Mouse (Mus musculus): ENCODE measurements at regions not wholly inside any gene's neighbourhood (a gene's known extent, or its start where the extent isn't known, plus 50 kb on each side); places are given as distances from the start of the nearest gene placed in this dataset.

DNA sequence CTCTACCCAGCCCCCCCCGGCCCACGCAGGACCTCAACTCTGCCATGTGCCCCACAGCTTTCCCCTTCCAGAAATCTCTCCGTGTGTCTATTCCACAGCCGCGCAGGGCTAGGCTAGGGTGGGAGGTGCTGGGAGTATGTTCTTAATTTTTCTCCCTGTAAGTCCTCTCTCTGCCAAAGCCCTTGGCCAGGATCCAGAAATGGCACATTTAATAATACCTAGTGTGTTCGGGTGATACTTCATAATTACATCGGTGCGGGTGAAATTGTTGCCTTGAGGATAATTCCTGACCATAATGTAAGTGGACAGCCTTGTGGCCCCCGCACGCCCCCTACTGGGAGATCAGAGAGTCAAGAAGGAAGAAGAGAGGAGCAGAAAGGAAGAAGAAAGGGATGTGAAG lies 1093.5 kb downstream of the Mrps31 start:
- peak; percentile 12 to 61 for DNase-seq (ENCODE audit: low spot score in 2 of 2)

DNA sequence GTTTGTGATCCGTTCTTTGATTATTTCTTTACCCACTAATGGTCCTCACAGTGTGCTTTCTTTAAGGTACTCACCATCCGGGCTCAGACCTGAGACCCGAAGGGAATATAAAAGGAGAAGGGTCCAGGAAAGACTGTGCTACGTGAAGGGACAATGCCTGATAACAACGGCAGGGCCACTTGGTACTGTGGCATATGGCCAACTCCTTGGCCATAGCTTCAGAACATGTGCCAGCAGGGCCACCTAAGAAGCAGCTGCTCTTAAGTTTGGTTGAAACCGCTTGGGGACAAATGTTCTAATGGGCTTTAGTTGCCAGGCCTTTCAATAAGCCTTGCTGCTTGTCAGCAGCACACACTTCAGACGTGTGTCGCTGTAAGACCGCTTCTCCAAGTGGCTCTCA lies 1094.1 kb downstream of the Mrps31 start:
- no peak for DNase-seq (ENCODE audit: low spot score in 2 of 2)

DNA sequence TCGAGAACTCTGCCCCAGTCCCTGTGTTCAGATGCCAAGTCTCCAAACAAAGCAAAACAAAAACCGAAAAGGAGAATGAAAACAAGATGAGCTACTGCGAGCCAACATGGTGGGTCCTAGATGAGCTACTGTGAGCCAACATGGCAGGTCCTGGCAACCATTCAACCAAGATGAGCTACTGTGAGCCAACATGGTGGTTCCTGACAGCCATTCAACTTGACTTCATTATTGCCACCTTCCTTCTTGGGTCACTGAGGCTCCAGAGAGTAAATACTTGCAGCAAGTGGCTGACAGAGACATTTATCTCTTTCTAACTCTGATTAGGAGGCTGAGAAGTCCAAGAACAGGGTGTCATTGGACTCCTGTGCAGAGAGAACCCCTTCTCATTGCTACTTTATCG lies 1094.8 kb downstream of the Mrps31 start:
- DNase-seq (ENCODE audit: low spot score in 2 of 2), result no peak

DNA sequence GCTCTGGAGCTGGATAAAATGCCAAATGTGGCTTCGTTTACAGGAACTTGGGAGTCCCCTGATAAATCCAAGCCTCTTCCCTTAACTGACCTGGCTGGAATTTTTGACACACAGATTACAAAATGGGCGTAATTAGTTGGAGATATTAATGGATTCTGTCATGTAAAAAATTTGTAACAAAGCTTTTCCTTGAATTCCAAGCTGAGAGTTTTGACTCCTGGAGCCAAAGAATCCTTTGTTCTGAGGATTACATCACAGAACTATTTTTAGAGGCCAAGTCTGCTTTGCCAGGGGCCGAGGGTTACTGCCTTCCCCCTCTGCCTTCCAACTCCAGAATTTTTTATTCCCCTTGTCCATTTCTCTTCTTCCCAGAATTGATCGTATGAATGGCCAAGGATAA lies 1096.5 kb downstream of the Mrps31 start:
- no peak for DNase-seq (ENCODE audit: low spot score in 2 of 2)

DNA sequence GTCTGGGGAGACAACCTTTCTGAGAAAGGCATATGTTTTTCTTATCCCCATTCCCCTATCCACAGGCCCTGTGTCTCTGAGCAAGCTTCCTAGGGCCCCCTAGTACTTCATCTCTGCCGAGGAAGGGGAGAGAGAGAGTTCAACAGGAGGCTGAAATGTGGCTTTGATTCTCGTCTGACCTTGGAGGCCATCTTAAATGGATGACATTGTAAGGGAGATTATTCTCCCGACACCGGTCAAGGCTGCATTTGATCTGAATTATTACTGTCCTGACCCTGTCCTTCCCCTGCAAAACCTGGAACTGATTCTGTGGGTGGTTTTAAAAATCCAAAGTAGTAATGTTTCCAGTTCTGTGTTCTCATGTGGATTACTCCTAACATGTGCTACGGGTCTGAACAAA lies 1098.9 kb downstream of the Mrps31 start:
- no peak for DNase-seq (ENCODE audit: low spot score in 2 of 2)

DNA sequence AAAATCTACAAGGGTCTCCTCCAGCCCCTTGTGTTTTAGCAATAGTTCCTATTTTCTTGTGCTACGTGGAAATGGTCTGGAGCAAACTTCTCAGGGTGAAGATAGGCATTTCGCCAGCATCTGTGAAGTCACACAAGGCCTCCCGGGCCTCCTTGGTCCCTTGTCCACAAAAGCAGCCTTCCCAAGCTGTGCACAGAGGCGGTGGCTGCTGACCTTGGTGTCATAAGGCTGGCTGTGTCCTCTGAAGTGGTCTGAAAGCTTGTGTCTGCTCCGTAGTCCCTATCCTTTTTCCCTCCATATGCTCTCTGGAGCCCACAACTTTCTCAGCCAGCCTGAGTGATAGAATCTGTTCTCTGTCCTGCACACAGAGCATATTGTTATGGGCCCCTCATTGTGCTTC lies 1099.4 kb downstream of the Mrps31 start:
- DNase-seq (ENCODE audit: low spot score in 2 of 2), result no peak

DNA sequence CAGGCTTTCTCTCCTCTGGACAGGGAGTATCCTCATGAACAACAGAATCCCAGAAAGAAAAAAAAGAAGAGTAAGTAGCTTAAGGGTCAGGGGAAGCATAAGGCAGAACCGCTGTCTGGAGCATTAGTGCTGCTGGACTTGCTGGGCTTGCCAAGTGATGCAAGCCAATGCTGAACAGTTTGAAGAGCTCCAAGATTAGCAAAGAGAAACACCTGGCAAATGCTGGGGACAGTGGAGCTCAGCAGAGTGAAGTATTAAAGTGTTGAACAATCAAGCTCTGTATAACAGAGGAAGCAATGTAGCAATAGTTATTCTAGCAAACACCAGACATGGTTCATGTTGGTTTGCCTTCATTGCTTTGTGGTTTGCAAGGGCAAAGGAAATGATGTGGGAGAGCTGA lies 1100.1 kb downstream of the Mrps31 start:
- DNase-seq (ENCODE audit: low spot score in 2 of 2), result no peak

DNA sequence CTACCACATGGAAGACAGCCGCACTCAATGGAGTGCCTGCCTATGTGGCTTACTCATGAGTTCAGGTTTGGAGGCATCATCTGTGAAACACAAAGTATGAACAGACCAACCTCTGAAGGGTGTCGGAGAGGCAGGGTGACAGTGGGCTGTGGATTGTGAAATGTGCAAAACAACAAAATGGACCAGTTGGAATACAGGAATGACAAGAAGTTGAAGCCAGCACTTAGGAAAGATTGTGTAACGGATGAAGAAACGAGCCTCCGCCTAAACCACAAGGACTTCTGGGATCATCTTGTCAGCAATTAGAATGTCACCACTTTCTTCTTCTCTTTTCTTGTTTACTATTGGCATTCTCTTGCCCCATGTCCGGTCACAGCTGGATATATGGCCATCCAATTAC lies 1100.6 kb downstream of the Mrps31 start:
- DNase-seq (ENCODE audit: low spot score in 2 of 2), result no peak

DNA sequence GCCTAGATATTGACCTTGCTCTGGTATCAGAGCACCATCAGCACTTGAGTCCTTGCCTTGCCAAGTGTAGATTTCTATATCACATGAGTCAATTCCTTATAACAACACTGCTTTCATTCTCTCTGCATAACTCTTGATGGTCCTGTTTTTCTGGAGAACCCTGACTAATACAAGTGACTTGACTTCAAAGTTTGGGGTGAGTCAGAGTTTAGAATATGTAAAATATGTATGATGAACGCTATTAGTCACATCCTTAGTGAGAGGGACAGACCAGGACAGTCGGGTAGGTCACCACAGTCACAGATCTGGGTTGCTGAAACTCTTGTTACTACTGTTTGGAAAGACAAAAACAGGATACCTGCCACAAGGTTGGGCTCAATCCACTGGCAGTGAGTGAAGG lies 1105.3 kb downstream of the Mrps31 start:
- DNase-seq (ENCODE audit: low spot score in 2 of 2), result no peak

DNA sequence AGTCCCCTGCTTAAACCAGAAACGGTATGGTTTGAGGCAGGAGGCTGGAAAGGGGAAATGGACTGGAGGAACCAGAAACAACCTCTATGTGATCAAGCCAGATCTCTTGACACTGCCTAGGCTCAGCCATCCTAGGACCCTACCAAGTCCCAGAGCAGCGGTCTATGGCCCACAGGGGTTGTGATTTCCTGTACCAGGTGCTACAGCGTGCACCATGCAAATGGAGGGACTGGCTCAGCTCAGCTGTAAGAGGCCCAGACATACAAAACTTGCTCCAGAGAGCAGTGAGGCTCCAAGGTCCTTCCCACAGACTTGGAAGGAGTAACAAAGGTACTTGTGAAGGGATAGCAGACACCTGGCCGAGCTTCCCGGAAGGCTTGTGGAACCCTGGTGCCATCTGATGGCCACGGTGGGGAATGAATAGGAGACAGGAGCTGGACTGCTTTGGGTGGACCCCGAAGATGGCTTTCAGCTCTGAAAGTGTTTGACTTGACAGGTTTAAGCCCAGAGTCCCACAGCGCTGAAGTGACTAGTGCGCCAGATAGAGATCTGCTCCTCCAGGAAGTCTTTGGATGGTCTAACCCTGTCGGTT lies 1120.5 kb downstream of the Mrps31 start:
- peak; percentile 11 to 45 for DNase-seq (ENCODE audit: low spot score in 2 of 2)

DNA sequence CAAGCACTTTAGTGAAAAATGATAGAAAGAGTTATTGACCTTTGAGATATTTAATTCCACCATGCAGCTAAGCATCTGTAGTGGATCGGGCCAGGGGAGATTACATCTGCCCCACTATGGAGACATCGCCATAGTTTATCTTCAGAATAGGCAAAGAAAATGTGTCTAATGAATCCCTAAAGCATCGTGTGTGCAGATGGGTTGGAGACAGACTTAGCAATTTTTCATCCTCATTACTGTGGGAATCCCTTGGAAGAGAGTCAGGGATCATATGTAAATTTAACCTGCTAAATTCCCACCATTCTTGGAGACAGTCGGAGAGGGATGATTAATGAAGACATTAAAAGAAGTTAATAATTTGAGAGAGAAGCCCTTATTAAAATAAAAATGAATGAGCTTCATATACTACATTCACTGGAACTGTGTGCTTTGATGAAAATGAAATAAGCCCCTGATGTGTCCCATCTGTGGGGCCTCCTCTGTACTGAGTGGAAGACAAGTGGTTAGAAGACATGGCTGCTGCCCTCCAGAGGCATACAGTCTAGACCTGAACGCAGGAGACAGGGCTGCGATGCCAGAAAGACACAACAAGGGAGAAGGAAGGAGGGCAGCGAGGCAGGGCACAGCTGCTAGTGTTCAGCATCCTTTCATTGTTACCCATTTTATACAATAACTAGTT lies 1126.7 kb downstream of the Mrps31 start:
- no peak for DNase-seq (ENCODE audit: low spot score in 2 of 2)

DNA sequence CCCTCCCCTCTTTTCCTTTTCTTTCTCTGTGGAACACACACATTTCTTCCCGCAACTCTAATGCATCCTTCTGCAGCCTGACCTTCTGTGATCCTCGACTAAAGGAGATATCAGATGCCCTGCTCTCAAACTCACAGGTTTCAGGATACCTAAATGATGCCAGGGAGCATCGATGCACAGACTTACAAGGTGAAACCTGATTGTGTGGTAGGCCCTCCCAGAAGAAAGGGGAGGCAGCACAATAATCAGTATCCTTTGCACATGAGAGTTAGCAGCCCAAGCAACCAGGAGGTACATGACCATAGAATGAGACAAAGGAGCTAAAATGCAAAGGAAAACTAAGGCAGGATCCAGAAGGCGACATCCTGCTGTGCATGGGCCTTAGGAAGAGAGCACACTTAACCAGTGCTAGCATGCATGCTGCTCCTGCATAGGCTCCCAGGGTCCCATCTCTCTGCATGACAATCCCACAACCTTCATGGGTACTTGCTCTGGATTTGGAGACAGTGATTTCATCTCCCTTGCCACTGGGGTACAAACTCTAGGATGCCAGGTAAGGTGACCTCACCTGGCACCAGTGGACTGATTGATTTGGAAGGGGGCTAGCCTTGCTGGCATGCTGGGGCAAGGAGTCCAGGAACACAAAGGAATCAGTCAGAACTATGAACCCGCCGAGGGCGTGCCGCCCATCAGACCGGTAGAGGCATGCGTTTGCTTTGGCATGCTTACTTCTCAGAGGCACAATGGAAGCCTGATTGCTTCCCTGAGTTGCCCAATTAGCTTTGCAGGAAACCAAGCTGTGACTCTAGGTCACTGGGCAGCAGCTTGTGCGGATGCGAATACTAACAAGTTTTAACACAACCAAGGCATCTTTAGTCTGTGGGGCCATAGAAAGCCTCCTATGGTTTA lies 1142.7 kb downstream of the Mrps31 start:
- DNase-seq (ENCODE audit: low spot score in 2 of 2), result no peak

DNA sequence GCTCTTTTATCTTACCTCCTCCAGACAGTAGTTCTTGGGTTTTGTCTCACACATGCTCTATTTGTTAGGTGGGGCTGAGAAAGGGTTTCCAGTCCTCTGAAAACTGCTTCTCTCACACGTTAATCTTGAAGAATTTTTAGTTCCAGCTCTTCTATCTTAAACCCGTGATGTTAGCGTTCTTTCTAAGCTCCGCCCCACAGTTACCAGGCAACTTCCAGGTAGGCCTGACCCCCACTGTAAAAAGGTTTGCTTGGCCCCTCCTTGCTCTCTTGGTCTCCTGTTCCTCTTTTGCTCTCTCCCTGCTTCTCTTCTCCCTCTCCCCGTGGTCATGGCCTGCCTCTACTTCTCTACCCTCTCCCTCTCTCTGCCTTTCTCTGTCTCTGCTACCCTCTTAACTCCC lies 1149.7 kb downstream of the Mrps31 start:
- DNase-seq (ENCODE audit: low spot score in 2 of 2), result no peak

DNA sequence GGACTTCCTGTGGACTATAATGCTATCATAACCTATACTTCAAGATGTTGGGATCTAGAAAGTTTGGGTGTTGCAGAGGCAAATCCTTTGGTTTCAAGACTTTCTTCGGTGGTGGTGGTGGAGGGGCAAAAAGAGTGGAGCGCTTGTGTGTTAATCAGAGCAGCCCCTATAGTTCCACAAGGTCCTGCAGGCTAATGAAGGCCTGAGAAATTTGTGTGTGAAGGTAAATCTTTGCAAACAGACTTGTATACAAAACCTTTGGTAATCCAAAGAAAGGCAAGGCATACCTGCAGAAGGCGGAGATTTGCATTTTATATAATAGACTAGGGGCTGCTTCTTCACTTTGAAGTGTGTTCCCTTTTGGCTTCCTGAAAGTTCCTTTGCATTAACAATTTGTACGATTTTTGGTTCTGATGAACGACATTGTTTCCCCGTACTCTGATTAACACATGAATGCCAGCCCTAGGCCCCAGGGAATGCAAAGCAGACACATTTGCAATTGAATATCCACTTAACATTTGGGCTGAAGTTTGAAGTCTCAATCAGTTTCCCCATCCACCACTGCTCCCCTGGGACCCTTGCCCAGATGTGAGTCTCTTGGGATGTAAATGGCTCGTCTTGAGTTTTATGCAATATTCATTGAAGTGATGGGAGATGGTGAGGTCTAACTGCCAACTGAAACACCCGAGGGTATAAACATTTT lies 1150.7 kb downstream of the Mrps31 start:
- peak; percentile 5 to 7 for DNase-seq (ENCODE audit: low spot score in 2 of 2)

DNA sequence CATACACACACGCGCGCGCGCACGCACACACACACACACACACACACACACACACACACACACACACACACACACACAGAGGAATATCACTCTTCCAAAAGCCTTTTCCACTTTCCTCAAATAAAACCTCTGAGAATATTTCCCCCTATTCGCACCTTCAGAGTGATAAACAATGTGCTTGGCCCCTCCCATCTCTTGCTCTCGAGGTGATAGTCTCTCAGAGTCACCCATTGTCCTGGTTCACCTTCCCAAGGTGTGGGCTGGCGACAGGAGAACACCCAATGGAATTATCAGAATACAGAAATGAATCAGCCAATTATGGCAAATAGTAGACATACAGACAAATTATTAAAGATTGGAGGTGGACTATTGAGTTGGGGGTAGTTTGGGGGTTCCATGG lies 1151.3 kb downstream of the Mrps31 start:
- DNase-seq (ENCODE audit: low spot score in 2 of 2), result no peak

DNA sequence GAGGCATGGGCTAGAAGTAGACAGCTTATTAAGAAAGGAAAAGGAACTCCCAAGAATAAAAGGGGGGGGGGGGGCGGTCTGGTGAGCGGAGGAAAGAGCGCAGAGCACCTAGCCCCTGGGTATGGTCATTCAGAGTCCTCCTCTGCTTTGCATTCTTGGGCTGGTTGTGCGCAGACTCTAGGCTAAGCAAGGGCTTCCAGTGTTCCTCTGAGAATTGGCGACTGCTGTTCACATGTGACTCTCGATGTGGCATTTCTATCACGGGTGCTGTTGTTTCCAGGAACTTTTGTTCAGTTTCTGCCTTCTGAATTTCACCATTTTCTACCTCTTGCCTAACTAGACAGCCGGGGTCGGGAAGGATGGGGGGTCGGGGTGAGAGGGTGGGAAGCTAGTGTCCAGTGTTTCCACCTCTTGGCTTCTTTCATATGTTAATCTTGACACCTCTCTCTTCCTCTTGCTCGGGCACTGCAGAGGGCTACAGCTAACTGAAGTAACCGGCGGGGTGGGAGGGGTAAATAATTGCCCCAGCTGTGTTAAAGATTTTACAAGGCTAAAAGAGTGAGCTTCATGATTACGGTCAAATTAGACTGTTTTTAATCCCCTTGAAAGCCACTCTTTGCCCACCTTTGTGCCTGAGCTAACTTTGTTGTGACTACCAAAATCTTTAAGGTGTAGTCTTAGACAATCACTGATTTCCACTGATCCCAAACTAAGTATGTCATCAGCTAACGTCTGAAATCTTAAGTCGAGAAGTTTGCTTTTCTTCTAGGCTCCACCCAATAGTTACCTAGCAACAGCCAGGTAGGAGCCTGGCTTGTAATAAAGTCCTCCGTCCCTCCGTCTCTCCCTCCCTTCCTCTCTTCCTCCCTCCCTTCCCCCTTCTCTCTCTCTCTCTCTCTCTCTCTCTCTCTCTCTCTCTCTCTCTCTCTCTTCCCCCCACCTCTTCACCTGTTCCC lies 1152.2 kb downstream of the Mrps31 start:
- no peak for DNase-seq (ENCODE audit: low spot score in 2 of 2)

DNA sequence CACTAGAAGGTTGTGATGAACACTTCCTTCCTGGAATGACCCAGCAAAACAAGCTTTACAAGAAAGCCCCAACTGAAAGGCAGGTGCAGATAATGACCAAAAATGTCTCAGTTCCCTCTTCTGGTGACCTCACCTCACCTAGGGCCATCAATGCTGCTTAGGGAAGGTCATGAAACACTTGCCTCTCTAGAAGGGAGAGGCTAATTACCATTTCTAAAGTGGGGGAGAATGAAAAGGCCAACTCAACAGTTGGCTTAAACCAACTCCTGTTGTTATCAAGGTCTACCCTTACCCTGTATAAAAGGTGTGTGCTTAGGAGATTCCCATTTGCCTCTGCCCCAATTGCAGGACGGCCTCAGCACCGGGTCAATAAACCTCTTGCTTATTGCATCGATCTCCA lies 1156.7 kb downstream of the Mrps31 start:
- DNase-seq (ENCODE audit: low spot score in 2 of 2), result no peak

DNA sequence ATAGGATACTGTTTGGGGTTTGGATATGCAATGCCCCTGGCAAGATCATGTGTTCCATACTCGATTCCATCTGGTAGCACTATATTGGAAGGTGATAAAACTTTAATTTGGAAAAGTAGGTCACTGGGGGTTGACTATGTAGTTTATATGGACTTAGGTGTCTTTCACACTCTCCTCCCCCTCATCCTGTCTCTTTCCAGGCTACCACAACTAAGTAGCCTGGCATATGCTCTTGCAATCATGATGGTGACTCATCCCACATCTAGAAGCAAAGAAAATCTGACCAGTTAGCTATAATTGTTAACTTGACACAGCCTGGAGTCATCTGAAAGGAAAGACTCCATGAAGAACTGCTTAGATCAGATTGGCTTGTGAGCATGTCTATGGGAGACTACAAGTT lies 1154.3 kb downstream of the Adam3 start:
- no peak for DNase-seq (ENCODE audit: low spot score in 2 of 2)

DNA sequence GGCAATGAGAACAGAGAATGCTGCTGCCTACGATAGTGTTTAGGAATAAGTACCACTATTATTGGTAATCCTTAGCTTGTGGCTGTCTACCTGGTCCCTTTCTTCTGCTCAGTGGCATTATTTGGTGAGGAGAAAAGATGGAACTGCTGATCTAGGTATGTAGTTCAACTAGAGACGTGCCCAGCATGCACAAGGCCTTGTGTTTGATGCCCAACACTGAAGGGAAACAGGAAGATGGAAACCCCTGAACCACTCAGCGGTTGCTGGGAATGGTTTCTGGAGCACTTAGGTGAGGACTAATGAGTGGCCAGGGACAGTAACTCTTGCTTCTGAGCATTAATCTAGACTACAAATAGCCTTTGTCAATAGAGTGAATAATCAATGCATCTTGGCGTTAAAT lies 1145.5 kb downstream of the Adam3 start:
- no peak for DNase-seq (ENCODE audit: low spot score in 2 of 2)

DNA sequence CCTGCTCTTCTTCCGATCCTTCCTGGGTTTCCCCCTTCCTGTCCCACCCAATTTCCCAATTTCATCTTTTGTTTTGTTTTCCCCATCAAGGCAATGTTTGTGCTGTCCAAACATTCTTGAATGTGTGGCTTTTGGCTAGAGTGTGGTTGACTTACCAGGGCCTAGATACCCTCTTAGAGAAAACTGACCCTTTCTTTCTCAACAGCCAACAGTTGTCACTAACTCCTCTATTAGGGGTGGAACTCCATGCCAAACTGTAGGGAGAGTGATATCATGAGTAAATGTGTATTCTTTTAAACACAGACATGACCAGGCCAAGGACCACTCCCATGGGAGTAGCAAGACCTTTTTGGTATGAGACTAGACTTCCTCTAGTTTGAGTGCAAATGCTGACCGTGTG lies 1145.0 kb downstream of the Adam3 start:
- no peak for DNase-seq (ENCODE audit: low spot score in 2 of 2)

Data from layer of hippocampus, adult 8-10 months (tissue).